Mouse (Mus musculus) intestine, postnatal 0 days (tissue): ENCODE data around the gene Adamts12. TPM values are rescaled to one million over a fixed set of nuclear protein-coding genes. Genes with fewer than 3 reads are reported as not detected.
A peak's percentile ranks its signal among the peaks of the same experiment; 100 is the strongest.

Experiments
- ATAC-seq: fragments of 200-750 bp; cut with Nextera tagmentation; 2 replicates; pipeline ENCODE4 v1.8.0; 2017; ENCODE audit warnings: mild to moderate bottlenecking, moderate TSS enrichment, moderate library complexity
- H3K27ac ChIP-seq: fragments of 300-500 bp; sonication (generic); 2 replicates; pipeline ENCODE4 v1.5.1; 2014; ENCODE audit warnings: mild to moderate bottlenecking, low read depth, low read length, moderate library complexity
- H3K27me3 ChIP-seq: fragments of 300-500 bp; sonication (generic); replicated peaks from 2 replicates; pipeline ENCODE4 v1.6.1; 2014; ENCODE audit warnings: low read length, mixed read lengths; ENCODE audit not compliant: control insufficient read depth, insufficient read depth
- H3K36me3 ChIP-seq: fragments of 300-500 bp; sonication (generic); 2 replicates; pipeline ENCODE4 v1.6.1; 2014; ENCODE audit warnings: mild to moderate bottlenecking, moderate library complexity; ENCODE audit not compliant: control insufficient read depth, insufficient read depth
- H3K4me1 ChIP-seq: fragments of 300-500 bp; sonication (generic); replicated peaks from 2 replicates; pipeline ENCODE4 v1.6.1; 2014; ENCODE audit warnings: antibody characterized with exemption, low read length, mixed read lengths; ENCODE audit not compliant: control insufficient read depth, insufficient read depth
- H3K4me2 ChIP-seq: fragments of 300-500 bp; sonication (generic); replicated peaks from 2 replicates; pipeline ENCODE4 v1.6.1; 2014; ENCODE audit warnings: low read depth, mild to moderate bottlenecking, moderate library complexity
- H3K4me3 ChIP-seq: fragments of 300-500 bp; sonication (generic); 2 replicates; pipeline ENCODE4 v1.5.1; 2014; ENCODE audit warnings: low read depth, low read length
- H3K9ac ChIP-seq: fragments of 300-500 bp; sonication (generic); 2 replicates; pipeline ENCODE4 v1.6.1; 2014; ENCODE audit warnings: mild to moderate bottlenecking, low read depth, low read length
- H3K9me3 ChIP-seq: fragments of 300-500 bp; sonication (generic); 2 replicates; pipeline ENCODE4 v1.6.1; 2016; ENCODE audit warnings: mixed run types; ENCODE audit not compliant: control insufficient read depth
- CTCF ChIP-seq: sonication (generic); IDR thresholded peaks from 2 replicates; pipeline ENCODE4 v1.5.1; 2016; ENCODE audit warnings: low read depth, mild to moderate bottlenecking, control low read depth, antibody characterized with exemption, moderate library complexity
- WGBS: fragments of 180-500 bp; shearing (Covaris S2); extraction: QIAGEN DNeasy Blood & Tissue Kit; methylation state at CpG from one replicate; pipeline ENCODE4 v1.1.7; 2014; 5-methylcytosine and 5-hydroxymethylcytosine counted together
- polyA plus RNA-seq: library from polyadenylated mRNA; unstranded; fragments of >200 nt; fragmentation: Nextera tagmentation; extraction: Ambion mirVana; gene quantifications from 2 replicates; pipeline ENCODE4 v1.2.1, GENCODE M21; 2015

Gene Adamts12
- polyA plus RNA-seq, 1 experiment from 2014 or later: 0.70 TPM

GRCm38 (mm10) chr15:11283171-11283570, 218.6 kb downstream of the Adamts12 start:
- no peak overlapping the region for H3K4me2 ChIP-seq
- no peak overlapping the region for H3K27ac ChIP-seq
- H3K27me3 ChIP-seq: no peaks in the 10 kb centered on the region
- H3K4me1 ChIP-seq: no peaks in the 10 kb centered on the region
- no peak for ATAC-seq
- H3K4me3 ChIP-seq: no peak overlapping the region
- H3K9ac ChIP-seq: no peak overlapping the region
- no peaks in the 10 kb centered on the region for H3K36me3 ChIP-seq
- TF ChIP-seq CTCF: no peak
- no peaks in the 10 kb centered on the region for H3K9me3 ChIP-seq

- ATAC-seq: no peak
- 83% methylated on average over 3 of the region's 3 CpGs for WGBS
- no peaks in the 10 kb centered on the region for H3K27me3 ChIP-seq
- no peak overlapping the region for H3K9ac ChIP-seq
- no peak for TF ChIP-seq CTCF
- H3K36me3 ChIP-seq: no peaks in the 10 kb centered on the region
- no peak overlapping the region for H3K4me2 ChIP-seq
- no peaks in the 10 kb centered on the region for H3K4me1 ChIP-seq
- H3K27ac ChIP-seq: no peak overlapping the region
- H3K4me3 ChIP-seq: no peak overlapping the region
- H3K9me3 ChIP-seq: no peaks in the 10 kb centered on the region
Measured at GRCm38 (mm10) chr15:11287780-11288179, 223.2 kb downstream of the Adamts12 start.

- H3K4me3 ChIP-seq: no peak overlapping the region
- 86% methylated on average over 5 of the region's 5 CpGs for WGBS
- H3K36me3 ChIP-seq: no peaks in the 10 kb centered on the region
- no peaks in the 10 kb centered on the region for H3K9me3 ChIP-seq
- H3K4me2 ChIP-seq: no peak overlapping the region
- no peak for ATAC-seq
- no peak overlapping the region for H3K27ac ChIP-seq
- no peaks in the 10 kb centered on the region for H3K27me3 ChIP-seq
- H3K9ac ChIP-seq: no peak overlapping the region
- no peaks in the 10 kb centered on the region for H3K4me1 ChIP-seq
- no peak for TF ChIP-seq CTCF
Measured at GRCm38 (mm10) chr15:11292246-11292645, 227.7 kb downstream of the Adamts12 start.

- Histone ChIP-seq H3K9ac (no peak overlapping the region), H3K27ac (no peak overlapping the region), H3K4me3 (no peak overlapping the region), H3K4me2 (no peak overlapping the region), H3K4me1 (no peaks in the 10 kb centered on the region), H3K27me3 (no peaks in the 10 kb centered on the region), H3K9me3 (no peaks in the 10 kb centered on the region), H3K36me3 (no peaks in the 10 kb centered on the region)
- WGBS: 68% methylated on average over 6 of the region's 6 CpGs
- TF ChIP-seq CTCF: no peak
- no peak for ATAC-seq
Measured at GRCm38 (mm10) chr15:11295016-11295415, 230.4 kb downstream of the Adamts12 start.

GRCm38 (mm10) chr15:11297960-11298359, 233.4 kb downstream of the Adamts12 start:
- Histone ChIP-seq H3K27ac (no peak overlapping the region), H3K4me3 (no peak overlapping the region), H3K9ac (no peak overlapping the region), H3K9me3 (no peaks in the 10 kb centered on the region), H3K36me3 (no peaks in the 10 kb centered on the region), H3K4me1 (no peaks in the 10 kb centered on the region), H3K4me2 (no peak overlapping the region), H3K27me3 (no peaks in the 10 kb centered on the region)
- no peak for ATAC-seq
- TF ChIP-seq CTCF: no peak
- WGBS: 92% methylated on average over 4 of the region's 4 CpGs

GRCm38 (mm10) chr15:11317077-11317476, 252.5 kb downstream of the Adamts12 start:
- ATAC-seq: no peak
- no peak for TF ChIP-seq CTCF

GRCm38 (mm10) chr15:11320481-11320880, 255.9 kb downstream of the Adamts12 start:
- WGBS: 34% methylated on average over 8 of the region's 8 CpGs
- no peak overlapping the region for H3K27ac ChIP-seq
- H3K4me2 ChIP-seq: no peak overlapping the region
- no peaks in the 10 kb centered on the region for H3K36me3 ChIP-seq
- no peak overlapping the region for H3K9ac ChIP-seq
- no peak for ATAC-seq
- H3K9me3 ChIP-seq: no peaks in the 10 kb centered on the region
- no peaks in the 10 kb centered on the region for H3K4me1 ChIP-seq
- no peak overlapping the region for H3K4me3 ChIP-seq
- H3K27me3 ChIP-seq: no peaks in the 10 kb centered on the region
- peak; percentile 89 for TF ChIP-seq CTCF

More at GRCm38 (mm10) chr15:11317077-11317476, 252.5 kb downstream of the Adamts12 start:
- no peak overlapping the region for H3K27ac ChIP-seq
- no peaks in the 10 kb centered on the region for H3K27me3 ChIP-seq
- H3K36me3 ChIP-seq: no peaks in the 10 kb centered on the region
- no peak overlapping the region for H3K4me2 ChIP-seq
- no peaks in the 10 kb centered on the region for H3K4me1 ChIP-seq
- 42% methylated on average over 3 of the region's 3 CpGs for WGBS
- H3K9me3 ChIP-seq: no peaks in the 10 kb centered on the region
- no peak overlapping the region for H3K9ac ChIP-seq
- H3K4me3 ChIP-seq: no peak overlapping the region
